Mouse (Mus musculus) CD4-positive, CD25-positive, alpha-beta regulatory T cell, adult 4 months (primary cell): ENCODE measurements around the gene Ppme1. TPM values are rescaled to one million over a fixed set of nuclear protein-coding genes. Genes with fewer than 3 reads are reported as not detected.

Experiments used
- ATAC-seq: one replicate; pipeline ENCODE4 v1.8.0; 2017
- polyA plus RNA-seq, 2 experiments: library from polyadenylated mRNA; unstranded; fragments of 100-300 nt; shearing (Covaris generic); gene quantifications; one replicate each; pipeline ENCODE4 v1.2.1; 2017

Ppme1 gene
- polyA plus RNA-seq, 2 experiments from 2014 or later: 20.8 to 23.7 TPM

- no peak for ATAC-seq
These were observed 46.6 kb downstream of the Ppme1 start for GRCm38 (mm10) chr7:100325482-100325881.

- no peak for ATAC-seq
These were observed 48.4 kb downstream of the Ppme1 start for GRCm38 (mm10) chr7:100323721-100324120.

- ATAC-seq: no peak
These were observed 54.6 kb downstream of the Ppme1 start for GRCm38 (mm10) chr7:100317534-100317933.

- no peak for ATAC-seq
These were observed 55.2 kb downstream of the Ppme1 start for GRCm38 (mm10) chr7:100316924-100317323.

- no peak for ATAC-seq
These were observed 59.4 kb downstream of the Ppme1 start for GRCm38 (mm10) chr7:100312716-100313115.

GRCm38 (mm10) chr7:100310290-100310689, 61.8 kb downstream of the Ppme1 start:
- ATAC-seq: no peak

GRCm38 (mm10) chr7:100309679-100310078, 62.4 kb downstream of the Ppme1 start:
- ATAC-seq: no peak

GRCm38 (mm10) chr7:100309216-100309615, 62.9 kb downstream of the Ppme1 start:
- ATAC-seq: no peak

GRCm38 (mm10) chr7:100307872-100308653, 64.0 kb downstream of the Ppme1 start:
- no peak for ATAC-seq

GRCm38 (mm10) chr7:100305894-100306293, 66.2 kb downstream of the Ppme1 start:
- ATAC-seq: no peak

- ATAC-seq: no peak
These were observed 69.8 kb downstream of the Ppme1 start for GRCm38 (mm10) chr7:100302316-100302715.

- no peak for ATAC-seq
These were observed 70.7 kb downstream of the Ppme1 start for GRCm38 (mm10) chr7:100301390-100301789.

GRCm38 (mm10) chr7:100298861-100299510, 73.1 kb downstream of the Ppme1 start:
- no peak for ATAC-seq

GRCm38 (mm10) chr7:100296699-100297098, 75.4 kb downstream of the Ppme1 start:
- ATAC-seq: no peak

- ATAC-seq: no peak
These were observed 76.4 kb downstream of the Ppme1 start for GRCm38 (mm10) chr7:100295745-100296144.

GRCm38 (mm10) chr7:100293546-100293945, 78.6 kb downstream of the Ppme1 start:
- no peak for ATAC-seq

GRCm38 (mm10) chr7:100288622-100289021, 83.5 kb downstream of the Ppme1 start:
- no peak for ATAC-seq

GRCm38 (mm10) chr7:100287748-100288578, 84.1 kb downstream of the Ppme1 start:
- ATAC-seq: no peak

- no peak for ATAC-seq
These were observed 86.7 kb downstream of the Ppme1 start, which contains the start of gene P4ha3 for GRCm38 (mm10) chr7:100285383-100285782. P4ha3 (plus strand) TSS chr7:100285520.

GRCm38 (mm10) chr7:100283298-100283697, 88.8 kb downstream of the Ppme1 start:
- ATAC-seq: no peak

- ATAC-seq: no peak
These were observed 90.5 kb downstream of the Ppme1 start for GRCm38 (mm10) chr7:100281596-100281995.

GRCm38 (mm10) chr7:100279803-100280202, 92.3 kb downstream of the Ppme1 start:
- ATAC-seq: peak; percentile 45
